Mouse (Mus musculus) forebrain, embryonic 16.5 days (tissue): ENCODE results near the gene Tlr4. TPM values are rescaled to one million over a fixed set of nuclear protein-coding genes. Genes with fewer than 3 reads are reported as not detected.

ENCODE experiments used
- ATAC-seq: fragments of 200-750 bp; cut with Nextera tagmentation; 2 replicates; pipeline ENCODE4 v1.8.0; 2017; ENCODE audit warnings: mild to moderate bottlenecking, moderate library complexity
- H3K27ac ChIP-seq: fragments of 300-500 bp; sonication (generic); 2 replicates; pipeline ENCODE4 v1.5.1; 2014; ENCODE audit warnings: low read length, control low read depth
- H3K27me3 ChIP-seq: fragments of 300-500 bp; sonication (generic); replicated peaks from 2 replicates; pipeline ENCODE4 v1.6.1; 2014; ENCODE audit warnings: low read length; ENCODE audit not compliant: control insufficient read depth, insufficient read depth
- H3K36me3 ChIP-seq: fragments of 300-500 bp; sonication (generic); 2 replicates; pipeline ENCODE4 v1.6.1; 2014; ENCODE audit not compliant: control insufficient read depth, insufficient read depth
- H3K4me1 ChIP-seq: fragments of 300-500 bp; sonication (generic); replicated peaks from 2 replicates; pipeline ENCODE4 v1.6.1; 2014; ENCODE audit warnings: low read length; ENCODE audit not compliant: control insufficient read depth, insufficient read depth
- H3K4me2 ChIP-seq: fragments of 300-500 bp; sonication (generic); 2 replicates; pipeline ENCODE4 v1.6.1; 2014; ENCODE audit warnings: mild to moderate bottlenecking, low read length, control low read depth
- H3K4me3 ChIP-seq: fragments of 300-500 bp; sonication (generic); replicated peaks from 2 replicates; pipeline ENCODE4 v1.5.1; 2014; ENCODE audit warnings: mild to moderate bottlenecking, low read length, control low read depth
- H3K9ac ChIP-seq: fragments of 300-500 bp; sonication (generic); replicated peaks from 2 replicates; pipeline ENCODE4 v1.6.1; 2014; ENCODE audit warnings: low read depth, low read length, control low read depth
- H3K9me3 ChIP-seq: fragments of 300-500 bp; sonication (generic); 2 replicates; pipeline ENCODE4 v1.6.1; 2016; ENCODE audit warnings: low read length; ENCODE audit not compliant: control insufficient read depth
- WGBS: fragments of 180-500 bp; shearing (Covaris S2); extraction: QIAGEN DNeasy Blood & Tissue Kit; methylation state at CpG from one replicate; pipeline ENCODE4 v1.1.7; 2014; 5-methylcytosine and 5-hydroxymethylcytosine counted together
- polyA plus RNA-seq: library from polyadenylated mRNA; unstranded; fragments of >200 nt; fragmentation: Nextera tagmentation; extraction: Ambion mirVana; gene quantifications from 2 replicates; pipeline ENCODE4 v1.2.1, GENCODE M21; 2015

Gene Tlr4
- 0.61 and 0.72 TPM in 2 replicates for polyA plus RNA-seq

GRCm38 (mm10) chr4:66827463-66828162 is at the start of gene Tlr4:
Gene Tlr4 (plus strand): TSS chr4:66827584.
- no peak within 1 kb of the TSS for H3K4me3 ChIP-seq
- 72% methylated on average over 11 of the region's 11 CpGs for WGBS
- H3K27ac ChIP-seq: no peak within 1 kb of the TSS
- ATAC-seq: no peak
- H3K9ac ChIP-seq: no peak within 1 kb of the TSS
- no peak within 1 kb of the TSS for H3K4me2 ChIP-seq
- no peaks in the 10 kb centered on the region for H3K4me1 ChIP-seq
- no peaks in the 10 kb centered on the region for H3K36me3 ChIP-seq
- no peaks in the 10 kb centered on the region for H3K27me3 ChIP-seq
- H3K9me3 ChIP-seq: no peaks in the 10 kb centered on the region

- H3K27ac ChIP-seq: no peak overlapping the region
- H3K4me3 ChIP-seq: no peak overlapping the region
- no peak overlapping the region for H3K4me2 ChIP-seq
- H3K9me3 ChIP-seq: no peaks in the 10 kb centered on the region
- H3K9ac ChIP-seq: no peak overlapping the region
- no peaks in the 10 kb centered on the region for H3K27me3 ChIP-seq
- no peaks in the 10 kb centered on the region for H3K36me3 ChIP-seq
- ATAC-seq: no peak
- WGBS: 77% methylated on average over 2 of the region's 2 CpGs
- no peaks in the 10 kb centered on the region for H3K4me1 ChIP-seq
These were observed 33.1 kb upstream of the Tlr4 start for GRCm38 (mm10) chr4:66794283-66794682.

- WGBS: 97% methylated on average over 2 of the region's 2 CpGs
- Histone ChIP-seq H3K4me1 (no peaks in the 10 kb centered on the region), H3K9me3 (no peaks in the 10 kb centered on the region), H3K9ac (no peak overlapping the region), H3K36me3 (no peaks in the 10 kb centered on the region), H3K27me3 (no peaks in the 10 kb centered on the region), H3K4me2 (no peak overlapping the region), H3K27ac (no peak overlapping the region), H3K4me3 (no peak overlapping the region)
- no peak for ATAC-seq
These were observed 30.7 kb upstream of the Tlr4 start for GRCm38 (mm10) chr4:66796683-66797082.

DNA sequence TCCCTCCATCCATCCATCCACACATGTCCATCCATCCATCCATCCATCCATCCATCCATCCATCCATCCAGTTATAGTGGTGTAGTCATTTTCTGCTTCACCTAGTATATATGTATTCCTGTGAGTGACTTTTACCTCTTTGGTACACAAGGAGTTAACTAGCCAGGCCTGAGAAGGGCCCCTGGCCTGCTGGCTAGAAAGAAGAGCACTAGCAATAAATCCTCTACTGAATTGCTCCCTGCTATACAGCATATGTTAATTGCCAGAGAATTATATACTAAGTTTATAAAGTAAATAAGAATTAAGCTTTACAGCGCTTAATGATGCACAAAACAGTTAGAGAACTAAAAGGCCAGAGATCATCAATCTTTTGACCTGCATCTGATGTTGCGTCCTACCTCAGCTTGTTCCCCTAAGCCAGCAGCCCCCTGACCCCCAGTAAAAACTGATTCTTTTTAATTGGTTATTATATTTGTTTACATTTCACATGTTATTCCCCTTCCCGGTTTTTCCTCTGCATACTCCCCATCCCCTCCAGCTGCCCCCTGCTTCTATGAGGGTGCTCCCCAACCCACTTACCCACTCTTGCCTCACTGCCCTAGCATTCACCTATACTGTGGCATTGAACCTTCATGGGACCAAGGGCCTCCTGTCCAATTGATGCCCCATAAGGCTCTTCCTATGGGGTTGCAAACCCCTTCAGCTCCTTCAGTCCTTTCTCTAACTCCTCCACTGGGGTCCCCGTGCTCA is 22.7 kb upstream of the Tlr4 start:
- Histone ChIP-seq H3K36me3 (no peaks in the 10 kb centered on the region), H3K27me3 (no peaks in the 10 kb centered on the region), H3K9ac (no peak overlapping the region), H3K4me2 (no peak overlapping the region), H3K4me3 (no peak overlapping the region), H3K4me1 (no peaks in the 10 kb centered on the region), H3K9me3 (no peaks in the 10 kb centered on the region), H3K27ac (no peak overlapping the region)
- ATAC-seq: no peak
- 82% methylated on average over 4 of the region's 4 CpGs for WGBS

DNA sequence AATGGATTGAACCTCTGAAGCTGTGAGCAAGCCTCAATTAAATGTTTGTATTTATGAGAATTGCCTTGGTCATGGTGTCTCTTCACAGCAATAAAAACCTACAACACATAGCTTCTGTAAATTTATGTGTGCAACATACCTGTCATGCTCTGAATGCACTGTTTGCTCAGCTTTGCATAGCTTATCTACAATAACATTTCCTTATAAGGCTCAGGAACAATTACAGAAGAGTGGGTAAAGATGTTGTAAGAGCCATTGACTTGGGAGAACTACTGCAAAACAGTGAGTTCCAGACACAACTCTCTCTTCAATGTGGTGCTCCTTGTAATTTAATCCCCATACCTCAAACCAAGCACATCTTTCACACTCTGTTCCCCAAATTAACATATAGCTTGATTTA is 21.6 kb upstream of the Tlr4 start:
- H3K4me1 ChIP-seq: no peaks in the 10 kb centered on the region
- no peak for ATAC-seq

DNA sequence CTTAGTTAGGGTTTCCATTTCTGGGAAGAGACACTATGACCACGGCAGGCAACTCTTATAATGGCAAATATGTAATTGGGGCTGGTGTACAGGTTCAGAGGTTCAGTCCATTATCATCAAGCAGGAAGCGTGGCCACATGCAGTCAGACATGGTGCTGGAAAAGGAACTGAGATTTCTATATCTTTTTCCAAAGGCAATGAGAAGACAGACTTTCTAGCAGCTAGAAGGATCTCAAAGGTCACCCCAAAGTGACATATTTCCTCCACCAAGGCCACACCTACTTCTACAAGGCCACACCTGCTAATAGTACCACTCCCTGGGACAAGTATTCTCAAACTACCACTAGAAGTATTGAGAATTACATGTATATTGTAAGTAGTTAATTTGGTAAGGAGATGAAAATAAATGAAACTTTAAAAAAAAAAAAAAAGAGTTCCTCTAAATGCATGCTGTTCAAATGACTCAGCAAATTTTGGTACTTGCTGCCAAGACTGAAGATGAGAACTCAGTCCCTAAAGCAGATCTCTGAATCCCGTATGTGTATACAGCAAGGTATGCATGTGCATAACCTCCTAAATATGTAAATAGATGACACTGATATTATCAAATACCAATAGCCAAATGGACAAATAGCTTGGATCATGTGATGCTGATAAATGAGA is 10.9 kb upstream of the Tlr4 start:
- no peak for ATAC-seq
- H3K4me3 ChIP-seq: no peak overlapping the region
- H3K27me3 ChIP-seq: no peaks in the 10 kb centered on the region
- WGBS: 86% methylated on average over 3 of the region's 3 CpGs
- H3K9ac ChIP-seq: no peak overlapping the region
- H3K4me2 ChIP-seq: no peak overlapping the region
- no peaks in the 10 kb centered on the region for H3K9me3 ChIP-seq
- H3K4me1 ChIP-seq: no peaks in the 10 kb centered on the region
- H3K36me3 ChIP-seq: no peaks in the 10 kb centered on the region
- no peak overlapping the region for H3K27ac ChIP-seq

More for the DNA sequence above, 21.6 kb upstream of the Tlr4 start:
- H3K9me3 ChIP-seq: no peaks in the 10 kb centered on the region
- no peak overlapping the region for H3K9ac ChIP-seq
- no peak overlapping the region for H3K4me2 ChIP-seq
- H3K27ac ChIP-seq: no peak overlapping the region
- H3K4me3 ChIP-seq: no peak overlapping the region
- H3K36me3 ChIP-seq: no peaks in the 10 kb centered on the region
- H3K27me3 ChIP-seq: no peaks in the 10 kb centered on the region

DNA sequence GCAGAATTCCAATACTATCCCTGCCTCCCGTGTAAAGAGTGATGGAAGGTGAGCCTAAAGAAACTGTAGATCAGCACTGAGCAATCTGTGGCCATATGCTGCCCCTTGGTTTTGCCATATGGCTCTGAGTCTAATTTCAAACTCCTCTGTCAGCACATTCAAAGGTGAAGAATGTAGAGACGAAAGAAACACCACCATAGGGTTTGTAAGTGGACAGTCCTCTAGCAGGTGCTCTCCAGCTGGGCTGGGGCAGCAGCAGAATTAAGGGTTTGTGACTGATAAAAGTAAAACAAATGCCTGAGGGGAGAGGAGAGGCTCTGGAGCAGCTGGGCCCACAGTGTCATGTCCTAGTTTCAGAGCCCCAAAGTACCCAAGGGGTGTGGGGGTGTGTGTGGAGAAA is 6.2 kb upstream of the Tlr4 start:
- Histone ChIP-seq H3K4me1 (no peaks in the 10 kb centered on the region), H3K9me3 (no peaks in the 10 kb centered on the region), H3K36me3 (no peaks in the 10 kb centered on the region), H3K9ac (no peak overlapping the region), H3K4me2 (no peak overlapping the region), H3K27me3 (no peaks in the 10 kb centered on the region), H3K4me3 (no peak overlapping the region), H3K27ac (no peak overlapping the region)
- ATAC-seq: no peak
- 42% methylated on average over 2 of the region's 2 CpGs for whole genome bisulfite sequencing

DNA sequence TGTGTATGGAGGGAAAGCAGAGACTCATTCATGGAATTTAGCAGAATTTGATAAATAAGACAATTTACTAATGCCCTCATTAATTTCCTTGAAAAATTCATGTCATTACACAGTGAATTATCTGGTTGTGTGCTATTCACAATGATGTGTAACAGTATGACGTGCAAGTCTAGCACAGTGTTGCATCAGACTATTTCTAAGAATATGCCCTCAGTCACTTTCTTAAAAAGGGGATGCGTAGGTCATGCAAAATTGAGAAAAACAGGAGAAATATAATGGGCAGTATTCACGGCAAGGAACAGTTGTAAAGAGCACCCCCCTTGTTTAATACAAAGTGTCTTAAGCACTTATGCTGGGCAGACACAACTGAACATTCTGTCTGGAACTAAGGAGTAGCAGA is 5.6 kb upstream of the Tlr4 start:
- WGBS: 65% methylated on average over 3 of the region's 3 CpGs
- Histone ChIP-seq H3K4me2 (no peak overlapping the region), H3K36me3 (no peaks in the 10 kb centered on the region), H3K27ac (no peak overlapping the region), H3K9me3 (no peaks in the 10 kb centered on the region), H3K27me3 (no peaks in the 10 kb centered on the region), H3K4me3 (no peak overlapping the region), H3K4me1 (no peaks in the 10 kb centered on the region), H3K9ac (no peak overlapping the region)
- no peak for ATAC-seq

DNA sequence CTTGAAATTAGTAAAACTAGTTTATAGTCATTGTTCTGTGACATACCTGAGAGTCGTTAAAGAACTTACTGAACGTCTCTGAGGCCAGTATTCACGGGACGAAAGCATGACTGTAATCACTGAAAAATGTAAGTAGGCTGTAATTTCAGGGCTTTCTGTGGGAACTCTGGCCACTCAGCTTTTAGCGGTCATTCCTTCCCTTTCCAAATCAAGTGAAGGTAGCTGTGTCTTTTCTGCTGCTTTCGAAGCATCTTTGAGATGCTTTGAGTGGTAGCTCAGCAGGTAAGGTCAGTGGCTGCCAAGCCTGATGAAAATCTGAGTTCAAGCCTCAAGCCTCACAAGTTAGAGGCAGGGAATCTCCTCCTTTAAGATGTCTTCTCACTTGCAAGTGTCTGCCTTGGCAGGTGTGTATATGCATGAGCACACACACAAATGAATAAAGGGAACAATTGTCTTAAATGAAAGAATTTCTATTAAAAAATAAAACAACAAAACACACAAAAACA is 832 bp downstream of the Tlr4 start:
- Histone ChIP-seq H3K4me3 (no peak overlapping the region), H3K4me2 (no peak overlapping the region), H3K4me1 (no peaks in the 10 kb centered on the region), H3K9ac (no peak overlapping the region), H3K9me3 (no peaks in the 10 kb centered on the region), H3K27me3 (no peaks in the 10 kb centered on the region), H3K27ac (no peak overlapping the region), H3K36me3 (no peaks in the 10 kb centered on the region)
- whole genome bisulfite sequencing: 45% methylated on average over 6 of the region's 6 CpGs
- no peak for ATAC-seq
